Mouse (Mus musculus) kidney, postnatal 14 days (tissue): ENCODE measurements around the gene Cep97.
"Not testable (repeated sequence)": the region's sequence is repeated elsewhere in the genome, so short reads cannot be mapped to it uniquely, and the experiment has no call there.

ENCODE experiments used
- DNase-seq: peaks from one replicate; pipeline ENCODE4 v3.0.0; 2022; ENCODE audit warnings: mixed read lengths

The Cep97 gene

DNA sequence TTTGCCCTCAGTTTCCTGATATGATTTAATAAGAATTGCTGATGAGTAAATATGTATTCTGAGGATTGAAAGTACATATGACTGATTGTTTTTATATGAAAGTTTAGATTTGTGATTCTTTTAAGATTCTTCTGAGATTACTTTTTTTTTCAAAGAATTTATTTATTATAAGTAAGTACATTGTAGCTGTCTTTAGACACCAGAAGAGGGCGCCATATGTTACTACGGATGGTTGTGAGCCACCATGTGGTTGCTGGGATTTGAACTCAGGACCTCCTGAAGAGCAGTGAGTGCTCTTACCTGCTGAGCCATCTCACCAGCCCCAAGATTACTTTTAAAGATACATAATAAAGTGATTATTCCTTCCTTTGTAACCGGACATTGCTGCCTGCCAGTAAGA lies 45.2 kb downstream of the Cep97 start:
- peak; percentile 7 for DNase-seq

DNA sequence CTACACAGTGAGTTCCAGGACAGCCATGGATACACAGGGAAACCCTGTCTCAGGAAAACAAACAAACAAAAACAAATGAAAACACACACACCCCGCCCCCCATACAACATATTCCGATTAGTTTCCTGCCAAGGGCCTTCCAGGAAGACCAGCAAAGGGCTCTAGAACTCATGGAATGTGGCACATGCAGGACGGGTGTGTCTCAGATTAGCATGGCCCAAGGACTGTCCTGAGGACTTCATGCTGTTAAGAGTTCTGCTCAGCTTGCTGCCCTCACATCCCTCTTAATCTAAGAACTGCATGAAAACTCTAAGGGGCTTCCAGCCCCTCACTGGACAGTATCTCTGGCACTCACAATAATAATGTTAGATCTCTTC lies 46.1 kb downstream of the Cep97 start:
- no peak for DNase-seq

DNA sequence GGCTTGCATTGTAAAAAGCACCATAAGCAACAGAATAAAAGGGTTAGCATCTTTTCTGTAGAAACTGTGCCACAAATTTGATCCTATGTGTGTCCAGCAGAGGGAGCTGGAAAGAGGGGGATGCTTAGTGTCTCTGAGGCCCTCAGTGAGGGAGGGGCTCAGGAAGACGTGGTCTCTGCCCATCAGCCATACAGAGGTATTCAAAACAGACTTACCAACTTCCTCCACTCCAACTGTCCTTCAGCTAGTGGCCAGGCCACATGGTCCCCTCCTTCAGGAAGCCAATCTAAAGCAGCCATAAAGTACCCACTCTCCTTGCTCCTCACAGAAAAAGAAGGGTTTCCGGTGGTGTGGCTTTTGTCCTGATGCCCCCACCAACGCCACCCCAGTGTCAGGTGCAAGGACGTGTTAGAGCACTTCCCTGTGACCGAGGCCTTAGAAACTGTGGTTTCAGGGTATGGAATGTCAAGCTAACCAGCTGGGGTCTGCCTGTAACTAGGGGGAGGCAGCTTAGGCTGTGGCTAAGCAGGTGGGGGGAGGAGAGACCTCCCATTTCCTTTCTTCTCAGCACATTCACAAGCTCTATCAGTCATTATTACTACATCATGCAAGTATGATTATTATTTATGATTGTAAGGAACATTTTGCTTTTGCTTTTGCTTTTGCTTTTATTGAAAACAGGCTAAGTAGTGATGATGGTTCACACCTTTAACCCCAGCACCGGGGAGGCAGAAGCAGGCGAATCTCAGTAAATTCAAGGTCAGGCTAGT lies 46.7 kb downstream of the Cep97 start:
- no peak for DNase-seq

DNA sequence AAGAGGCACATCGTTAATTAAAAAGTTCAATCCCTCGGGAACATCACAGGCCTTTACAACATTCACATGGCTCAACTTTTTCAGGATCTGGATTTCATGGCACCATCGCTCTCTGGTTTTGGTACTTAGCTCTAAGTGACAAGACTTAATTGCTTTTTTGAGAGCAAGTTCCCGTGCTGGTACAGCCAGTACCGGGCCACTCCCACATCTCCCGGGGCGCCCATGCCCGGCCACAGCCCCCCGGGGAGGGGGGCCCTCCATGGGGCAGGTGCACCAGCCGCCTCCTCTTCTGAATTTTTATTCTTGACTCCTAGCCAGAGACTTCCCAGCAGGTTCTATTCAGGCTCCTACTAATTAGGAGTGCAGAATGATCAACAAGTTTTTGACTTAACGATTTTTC lies 50.4 kb downstream of the Cep97 start:
- DNase-seq, result no peak

DNA sequence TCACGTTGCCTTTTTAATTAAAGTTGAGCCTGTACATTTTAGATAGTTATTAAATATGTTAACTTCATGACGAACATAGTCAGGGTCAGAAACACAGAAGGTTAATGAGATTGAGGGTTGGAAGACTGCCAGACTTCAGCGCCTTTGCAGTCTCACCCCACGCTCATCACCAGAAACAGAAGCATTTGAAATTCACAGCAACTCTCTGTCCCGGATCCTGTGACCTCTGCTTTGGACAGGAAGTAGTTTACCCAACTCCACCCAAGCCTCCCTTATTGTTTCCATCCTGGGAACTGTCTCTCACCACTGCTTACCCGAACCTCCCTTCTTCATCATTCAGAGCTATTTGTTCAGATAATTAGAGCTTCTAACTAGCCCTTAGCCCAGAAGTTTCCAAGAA lies 58.6 kb downstream of the Cep97 start:
- peak; percentile 9 for DNase-seq

DNA sequence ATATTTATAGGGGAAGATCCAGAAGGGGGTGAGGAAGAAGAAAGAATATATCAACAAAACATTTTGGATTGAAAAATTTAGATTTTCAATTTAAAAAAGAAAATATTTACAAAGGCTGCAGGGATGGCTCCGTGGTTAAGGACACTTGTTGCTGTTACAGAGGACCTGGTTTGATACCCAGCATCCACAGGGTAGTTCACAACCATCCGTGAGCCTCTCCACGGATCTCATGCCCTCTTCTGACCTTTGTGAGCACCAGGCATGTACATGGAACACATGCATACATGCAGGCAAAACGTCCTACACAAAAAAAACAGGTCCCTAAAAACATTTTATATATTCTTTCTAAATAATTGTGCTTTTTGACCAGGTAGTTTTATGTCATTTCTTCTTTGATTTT lies 70.8 kb downstream of the Cep97 start:
- no peak for DNase-seq

DNA sequence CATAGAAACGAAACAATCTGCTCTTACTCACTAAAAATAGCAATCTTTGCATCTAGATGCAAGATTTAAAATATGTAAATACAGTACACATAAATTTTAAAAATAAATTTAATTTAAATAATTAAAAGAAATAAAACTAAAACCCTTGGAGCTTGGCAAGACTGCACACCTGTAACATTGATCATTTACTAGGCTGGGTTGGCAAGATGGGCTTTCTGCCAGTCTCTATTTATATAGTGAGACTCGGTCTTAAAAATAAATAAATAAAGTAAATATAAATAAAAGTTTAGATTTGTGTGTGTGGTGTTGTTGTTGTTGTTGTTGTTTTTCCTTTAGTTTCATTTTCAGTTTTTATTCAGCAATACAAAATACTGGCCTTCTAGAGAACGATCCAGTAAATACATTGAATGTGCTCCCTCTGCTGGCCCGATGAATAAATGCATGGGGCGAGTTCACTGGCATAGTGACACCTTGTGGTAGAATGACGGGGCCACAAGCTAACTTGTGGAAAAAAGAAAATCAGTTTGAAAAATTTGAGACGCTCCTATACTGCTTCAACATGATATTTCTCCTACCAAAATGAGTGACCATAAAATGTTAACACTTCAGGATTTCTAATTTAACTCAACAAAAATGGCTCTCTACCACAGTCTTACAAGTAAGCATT lies 71.4 kb downstream of the Cep97 start:
- DNase-seq, result peak; percentile 78

DNA sequence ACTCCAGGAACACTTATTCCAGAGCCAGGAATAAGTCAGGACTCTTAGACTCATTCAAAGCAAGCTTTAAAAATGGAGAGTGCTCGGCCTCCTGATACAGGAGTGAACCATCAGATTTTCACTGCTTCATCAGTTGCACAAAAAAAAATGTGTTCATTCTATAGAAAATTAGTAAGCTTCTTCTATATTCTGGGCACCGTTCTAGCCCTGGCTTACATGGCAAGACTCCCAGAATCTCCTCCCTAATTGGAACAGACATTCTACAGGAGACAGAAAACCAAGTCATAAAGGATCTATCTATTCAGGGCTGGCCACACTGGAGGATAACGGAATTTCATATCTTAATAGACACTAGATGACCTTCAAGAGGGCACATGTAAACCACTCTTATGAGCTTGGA lies 73.6 kb downstream of the Cep97 start:
- no peak for DNase-seq

DNA sequence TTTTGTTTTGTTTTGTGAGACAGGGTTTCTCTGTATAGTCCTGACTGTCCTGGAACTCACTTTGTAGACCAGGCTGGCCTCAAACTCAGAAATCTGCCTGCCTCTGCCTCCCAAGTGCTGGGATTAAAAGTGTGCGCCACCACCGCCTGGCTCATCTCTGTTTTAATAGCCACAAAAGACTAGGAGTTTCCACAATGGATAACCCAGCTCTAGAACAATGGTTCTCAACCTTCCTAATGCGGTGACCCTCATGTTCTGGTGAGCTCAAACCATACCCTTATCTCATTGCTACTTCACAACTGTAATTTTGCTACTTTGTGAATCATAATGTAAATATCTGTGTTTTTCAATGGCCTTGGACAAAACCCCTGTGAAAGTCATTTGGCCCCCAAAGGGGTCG lies 75.2 kb downstream of the Cep97 start:
- not testable (repeated sequence) for DNase-seq

DNA sequence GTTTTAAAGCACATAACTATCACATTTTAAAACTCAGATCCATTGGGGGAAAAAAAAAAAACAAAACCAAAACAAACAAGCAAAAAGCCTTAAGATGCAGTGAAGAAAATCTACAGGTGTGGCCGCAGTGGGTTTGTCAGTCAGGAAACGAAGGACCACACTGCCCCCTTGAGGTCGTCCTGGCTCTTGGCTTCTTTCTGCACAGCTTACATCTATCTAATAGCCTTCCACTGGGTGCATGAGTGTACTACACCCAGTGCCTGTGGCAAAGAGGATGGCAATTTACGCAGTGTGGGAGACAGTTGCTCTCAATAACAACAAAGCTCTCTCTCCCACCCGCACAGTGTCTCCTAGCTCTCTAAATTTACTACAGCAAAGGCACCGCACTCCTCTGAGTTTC lies 76.2 kb downstream of the Cep97 start:
- DNase-seq, result peak; percentile 68

DNA sequence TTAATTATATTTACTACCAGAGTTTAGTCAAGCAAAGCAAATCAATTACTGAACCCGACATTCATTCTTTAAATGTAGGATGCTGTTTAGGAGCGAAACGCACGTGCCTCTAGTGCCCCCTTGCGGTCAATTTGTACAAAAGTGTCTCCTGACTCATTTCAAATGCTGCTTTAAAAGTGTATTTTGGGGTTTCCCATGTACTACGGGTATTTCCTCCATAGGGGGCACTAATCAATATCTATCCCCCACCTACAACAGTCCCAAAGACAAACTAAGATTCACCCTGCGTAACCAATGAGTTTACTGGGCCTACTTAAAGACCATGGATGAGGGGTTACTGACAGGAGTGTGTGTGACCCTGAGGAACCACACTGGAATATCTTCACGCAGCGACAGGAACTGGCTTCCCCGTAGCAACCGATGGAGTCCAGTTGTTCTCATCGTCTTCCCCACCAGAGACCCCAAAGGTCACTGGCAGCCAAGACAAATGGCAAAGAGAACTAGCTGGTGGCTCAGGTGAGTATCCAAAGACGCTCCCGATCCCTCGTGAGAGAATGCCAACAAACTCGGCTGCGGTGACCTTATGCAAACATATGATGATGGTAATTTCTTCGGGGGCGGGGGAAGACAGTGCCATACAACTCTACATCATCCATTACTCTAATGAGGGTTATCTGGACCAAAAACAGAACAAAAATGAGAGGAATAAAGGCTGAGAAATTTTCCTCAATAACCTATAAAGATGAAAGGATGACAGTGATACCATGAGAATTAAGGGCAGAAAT lies 81.5 kb downstream of the Cep97 start:
- DNase-seq, result peak; percentile 79

DNA sequence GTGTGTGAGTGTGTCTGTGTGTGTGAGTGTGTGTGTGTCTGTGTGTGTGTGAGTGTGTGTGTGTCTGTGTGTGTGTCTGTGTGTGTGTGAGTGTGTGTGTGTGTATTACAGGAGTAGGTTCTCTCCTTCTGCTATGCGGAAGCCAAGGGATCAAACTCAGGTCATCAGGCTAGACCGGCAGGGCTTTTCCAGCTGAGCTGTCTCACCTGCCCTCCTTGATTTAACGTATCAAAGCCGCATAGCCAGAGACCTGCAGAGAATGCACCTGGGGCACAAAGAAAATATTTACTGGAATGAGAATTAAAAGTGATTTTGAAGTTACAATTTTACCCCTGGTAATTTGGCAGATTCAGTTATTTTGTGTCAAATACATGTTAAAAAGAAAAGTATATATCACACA lies 82.1 kb downstream of the Cep97 start:
- no peak for DNase-seq

DNA sequence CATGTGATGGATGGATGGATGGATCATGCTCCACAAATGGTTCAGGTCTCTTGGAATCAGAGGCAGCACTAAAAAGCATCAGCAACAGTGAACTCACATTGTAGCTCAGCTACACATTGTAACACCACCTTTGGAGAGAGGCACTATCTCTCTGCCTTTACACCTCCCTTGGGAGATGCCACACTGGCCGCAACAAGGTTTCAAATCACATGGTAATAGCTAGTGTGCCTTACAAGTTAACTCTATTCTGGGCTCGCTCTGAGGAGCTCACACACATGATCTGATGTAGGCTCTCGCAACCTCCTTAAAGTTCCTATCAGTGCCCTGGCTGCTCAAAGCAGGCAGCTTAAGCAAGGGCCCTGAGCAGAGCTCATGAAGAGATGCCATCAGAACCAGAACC lies 84.2 kb downstream of the Cep97 start:
- DNase-seq, result no peak
